ENCODE assay signal across 12 mouse cellular contexts in genomic region chrX:79760887-79761286, GRCm38 (mm10).
DNase-seq lines count a peak whose midpoint lies in the region; ATAC-seq and TF ChIP-seq lines count a peak whose summit lies in the region.
"Had no signal": no experiment of that assay in that cellular context is flagged by ENCODE, and none has a peak within 500 bp of the region (broad histone marks: within the 10 kb centered on the region; RNA-seq: fewer than 3 reads in every experiment).

No protein-coding gene starts in this region.

- H3K36me3 ChIP-seq in hindbrain, postnatal 0 days (ENCODE audit: insufficient read depth, low read length), result no peaks in the 10 kb centered on the region
- no peaks in the 10 kb centered on the region for H3K36me3 ChIP-seq in hindbrain, embryonic 13.5 days
- H3K36me3 ChIP-seq: embryonic facial prominence, embryonic 12.5 days; intestine, embryonic 15.5 days; midbrain, embryonic 13.5 days had no signal

- ATAC-seq in hindbrain, postnatal 0 days, result no peak
- ATAC-seq in hindbrain, embryonic 13.5 days (ENCODE audit: low FRiP score), result no peak
- ATAC-seq: activated CD4-positive, CD25-positive, alpha-beta regulatory T cell, adult 4 months; intestine, embryonic 15.5 days; midbrain, embryonic 13.5 days had no signal

- H3K27me3 ChIP-seq in hindbrain, postnatal 0 days (ENCODE audit: insufficient read depth, low read length), result no peaks in the 10 kb centered on the region
- no peaks in the 10 kb centered on the region for H3K27me3 ChIP-seq in hindbrain, embryonic 13.5 days
- H3K27me3 ChIP-seq: embryonic facial prominence, embryonic 12.5 days; intestine, embryonic 15.5 days; midbrain, embryonic 13.5 days had no signal

- H3K27ac ChIP-seq in hindbrain, postnatal 0 days, result no peak overlapping the region
- H3K27ac ChIP-seq in hindbrain, embryonic 13.5 days, result no peak overlapping the region
- H3K27ac ChIP-seq in left cerebral cortex, adult 2 months, result no peak overlapping the region
- H3K27ac ChIP-seq: embryonic facial prominence, embryonic 12.5 days; intestine, embryonic 15.5 days; midbrain, embryonic 13.5 days had no signal

- no peak overlapping the region for H3K4me3 ChIP-seq in hindbrain, postnatal 0 days (ENCODE audit: low read length)
- H3K4me3 ChIP-seq in hindbrain, embryonic 13.5 days, result no peak overlapping the region
- no peak overlapping the region for H3K4me3 ChIP-seq in left cerebral cortex, adult 2 months
- H3K4me3 ChIP-seq: embryonic facial prominence, embryonic 12.5 days; intestine, embryonic 15.5 days; midbrain, embryonic 13.5 days had no signal

- no peak overlapping the region for H3K9ac ChIP-seq in hindbrain, postnatal 0 days (replicated peaks; ENCODE audit: low read length)
- no peak overlapping the region for H3K9ac ChIP-seq in hindbrain, embryonic 13.5 days
- H3K9ac ChIP-seq: embryonic facial prominence, embryonic 12.5 days; intestine, embryonic 15.5 days; midbrain, embryonic 13.5 days had no signal

- DNase-seq in hindbrain, postnatal 0 days (ENCODE audit: low spot score), result peak; percentile 1
- DNase-seq in A20 (ENCODE audit: low read depth, low spot score) (peak; percentile 36), MEL-GATA-1-ER (ENCODE audit: extremely low read depth, low read depth) (peak; percentile 20)
- DNase-seq in left cerebral cortex, adult 2 months (ENCODE audit: extremely low spot score in 1 of 2, low spot score in 2 of 2), result peak in 1 of 2 experiments; percentile 19
- DNase-seq in cerebellum, adult 8-10 months, result no peak
- no peak for DNase-seq in cerebellum, postnatal 36 days
- DNase-seq: thymus, postnatal 36 days had no signal

- no peak overlapping the region for H3K4me2 ChIP-seq in hindbrain, postnatal 0 days (ENCODE audit: low read depth, low read length)
- no peak overlapping the region for H3K4me2 ChIP-seq in hindbrain, embryonic 13.5 days
- H3K4me2 ChIP-seq: embryonic facial prominence, embryonic 12.5 days; intestine, embryonic 15.5 days; midbrain, embryonic 13.5 days had no signal

- intact Hi-C loops in left cerebral cortex, adult 2 months (cut with DNase I), result loop anchor here (5.0 kb wide), 1 partner anchor 964 kb away; no protein-coding TSS in a partner anchor

- no peaks in the 10 kb centered on the region for H3K9me3 ChIP-seq in hindbrain, postnatal 0 days (ENCODE audit: low read length)
- no peaks in the 10 kb centered on the region for H3K9me3 ChIP-seq in hindbrain, embryonic 13.5 days
- H3K9me3 ChIP-seq: embryonic facial prominence, embryonic 12.5 days; intestine, embryonic 15.5 days; midbrain, embryonic 13.5 days had no signal

- no peaks in the 10 kb centered on the region for H3K4me1 ChIP-seq in hindbrain, postnatal 0 days (ENCODE audit: insufficient read depth, low read length)
- H3K4me1 ChIP-seq in hindbrain, embryonic 13.5 days (replicated peaks), result no peaks in the 10 kb centered on the region
- H3K4me1 ChIP-seq: embryonic facial prominence, embryonic 12.5 days; intestine, embryonic 15.5 days; midbrain, embryonic 13.5 days had no signal

- peak; percentile 29 for TF ChIP-seq CTCF in hindbrain, postnatal 0 days (IDR thresholded peaks at IDR 0.05; ENCODE audit: low read depth)
- peak; percentile 44 for TF ChIP-seq CTCF in left cerebral cortex, adult 2 months (IDR thresholded peaks at IDR 0.05)

Comparison
In these comparisons a context has a peak if more than half of its experiments do, and no peak if none do; other contexts are left out.
1. DNase-seq: peak in hindbrain, postnatal 0 days (single experiment), A20 (single experiment) and MEL-GATA-1-ER (single experiment); none in cerebellum, adult 8-10 months (single experiment) and cerebellum, postnatal 36 days (0 of 2).